Mouse (Mus musculus) brown adipose tissue, adult 24 weeks (tissue): Measurements from ENCODE around the gene Ahsa1. TPM values are rescaled to one million over a fixed set of nuclear protein-coding genes. Genes with fewer than 3 reads are reported as not detected.

Experiments
- H3K27ac ChIP-seq: fragments of 200-500 bp; replicated peaks from 2 replicates; pipeline ENCODE4 v1.5.1; 2012; ENCODE audit warnings: low read depth, mild to moderate bottlenecking, low read length
- H3K4me1 ChIP-seq: fragments of 200-500 bp; 2 replicates; pipeline ENCODE4 v1.6.1; 2012; ENCODE audit warnings: low read length, mixed read lengths; ENCODE audit not compliant: control insufficient read depth, insufficient read depth, insufficient read length
- H3K4me3 ChIP-seq: fragments of 200-500 bp; 2 replicates; pipeline ENCODE4 v1.5.1; 2012; ENCODE audit warnings: low read depth, mild to moderate bottlenecking, low read length, moderate library complexity; ENCODE audit not compliant: insufficient read depth
- polyA plus RNA-seq: library from polyadenylated mRNA; stranded (reverse); fragments of >200 nt; gene quantifications from 2 replicates; pipeline ENCODE4 v1.2.4, GENCODE M21; 2012; ENCODE audit not compliant: missing spikeins, insufficient read depth, insufficient read length

The Ahsa1 gene
- polyA plus RNA-seq = 89.7 and 140 TPM in 2 replicates

DNA sequence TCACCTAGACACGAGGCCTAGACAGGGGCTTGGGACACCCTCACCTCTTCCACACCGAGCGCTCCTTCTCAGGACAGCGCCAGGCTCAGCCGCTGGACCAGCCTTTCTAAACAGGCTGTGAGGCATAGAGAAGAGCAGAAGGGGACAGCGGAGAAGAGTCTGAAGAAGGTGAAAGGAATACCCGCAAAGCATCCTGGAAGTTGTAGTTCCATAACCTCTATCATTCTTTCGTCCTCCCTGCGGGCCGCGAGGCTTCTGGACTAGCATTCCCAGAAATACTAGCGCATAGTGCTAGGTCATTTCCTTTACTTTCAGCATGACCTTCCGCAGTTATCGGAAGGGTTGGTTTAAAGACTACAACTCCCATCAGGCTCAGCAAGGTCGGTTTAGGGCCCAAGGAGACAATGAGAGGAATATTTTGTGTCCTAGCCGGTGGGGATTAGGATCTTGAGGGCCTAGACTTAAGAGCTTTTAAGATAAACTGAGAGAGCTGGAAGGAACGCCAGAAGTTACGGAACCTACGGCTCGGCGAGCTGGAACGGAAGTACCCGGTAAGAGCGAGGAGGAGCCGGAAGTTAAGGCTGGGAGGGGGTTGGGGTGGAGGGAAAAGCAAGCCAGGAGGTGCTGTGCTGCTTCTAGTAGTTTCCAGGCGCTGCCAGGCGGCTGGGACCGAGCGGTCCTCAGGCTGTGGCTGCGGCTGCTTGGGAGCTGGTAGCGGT lies at the start of gene Ahsa1, which contains the start of gene Vipas39:
Gene Ahsa1, plus strand, starts transcription at position 372 of the 719 bp plus-strand sequence.
Gene Vipas39, minus strand, starts transcription at position 149 of the 719 bp plus-strand sequence.
- peak within 1 kb of the TSS; percentile 89 for H3K4me3 ChIP-seq
- peak within 1 kb of the TSS; percentile 98 for H3K27ac ChIP-seq
- H3K4me1 ChIP-seq = no peaks in the 10 kb centered on the region; the same call in 1 of the 2 replicates

- Histone ChIP-seq H3K27ac (no peak overlapping the region), H3K4me1 (no peaks in the 10 kb centered on the region), H3K4me3 (no peak overlapping the region)
Observed at GRCm38 (mm10) chr12:87217596-87217995, 48.7 kb upstream of the Ahsa1 start.

DNA sequence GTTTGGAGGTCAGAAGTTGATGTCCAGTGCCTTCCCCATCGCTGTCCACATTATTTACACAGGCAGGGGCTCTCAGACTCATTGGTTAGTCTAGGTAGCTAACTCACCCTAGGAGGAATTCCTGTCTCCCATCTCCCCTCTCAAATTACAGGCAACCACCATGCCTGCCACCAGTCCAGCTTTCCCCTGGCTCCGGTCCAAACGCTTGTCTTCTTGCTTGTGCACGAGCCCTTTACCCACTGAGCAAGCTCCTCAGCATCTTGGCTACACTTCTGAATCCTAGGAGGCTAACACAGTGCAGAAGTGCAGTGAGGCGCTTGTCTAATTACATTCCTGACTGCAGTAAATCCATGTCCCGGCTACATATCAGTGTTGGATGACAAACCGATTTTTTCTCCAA lies 46.9 kb upstream of the Ahsa1 start:
- H3K4me3 ChIP-seq = no peak overlapping the region
- no peak overlapping the region for H3K27ac ChIP-seq
- H3K4me1 ChIP-seq = no peaks in the 10 kb centered on the region

GRCm38 (mm10) chr12:87224950-87225349 lies 41.3 kb upstream of the Ahsa1 start:
- H3K27ac ChIP-seq = no peak overlapping the region
- H3K4me1 ChIP-seq = no peaks in the 10 kb centered on the region
- no peak overlapping the region for H3K4me3 ChIP-seq

GRCm38 (mm10) chr12:87226801-87227200 lies 39.5 kb upstream of the Ahsa1 start:
- H3K4me3 ChIP-seq = no peak overlapping the region
- H3K4me1 ChIP-seq = no peaks in the 10 kb centered on the region
- H3K27ac ChIP-seq = no peak overlapping the region

DNA sequence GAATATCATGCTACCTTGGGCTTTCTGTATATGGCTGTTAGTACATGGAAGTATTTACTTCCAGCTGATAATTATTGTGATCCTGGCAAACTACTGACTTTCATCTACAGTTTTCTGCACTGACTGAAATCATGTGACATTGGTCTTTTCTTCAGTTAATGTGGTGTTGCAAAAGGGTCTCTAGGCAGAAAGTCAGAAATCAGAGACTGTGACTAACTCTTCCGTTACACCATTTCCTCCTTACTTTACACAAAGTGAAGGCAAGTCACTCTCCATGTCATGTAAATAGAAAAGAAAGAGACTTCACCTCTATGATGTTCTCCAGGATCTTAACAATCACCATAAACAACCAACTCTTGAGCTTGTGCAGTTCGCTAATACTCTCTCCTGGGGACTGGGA lies 36.6 kb upstream of the Ahsa1 start:
- Histone ChIP-seq H3K4me3 (no peak overlapping the region), H3K27ac (no peak overlapping the region), H3K4me1 (no peaks in the 10 kb centered on the region)

DNA sequence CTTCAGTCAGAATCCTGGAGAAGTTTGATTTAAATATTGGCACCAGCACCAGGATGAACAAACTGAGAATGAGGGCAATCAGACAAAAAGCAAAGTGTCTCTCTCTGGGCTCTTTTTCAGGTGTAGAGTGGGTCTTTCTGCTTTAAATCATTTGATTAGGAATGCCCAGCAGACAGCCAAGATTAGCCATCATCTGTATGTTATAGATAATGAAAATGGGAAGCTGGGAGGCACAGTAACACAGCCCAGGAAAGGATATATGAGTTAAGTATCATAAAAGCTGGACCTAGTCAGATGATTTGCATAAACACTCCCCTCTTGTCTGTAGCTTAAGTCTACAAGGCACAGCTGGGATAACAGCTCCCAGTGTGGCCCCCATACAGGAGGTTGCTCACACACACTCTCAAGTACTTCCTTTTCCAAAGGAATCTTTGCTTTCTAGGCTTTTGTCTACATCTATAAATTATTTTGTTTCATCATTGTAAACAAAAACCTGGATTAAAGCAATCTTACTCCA lies 35.8 kb upstream of the Ahsa1 start:
- H3K27ac ChIP-seq = no peak overlapping the region
- no peaks in the 10 kb centered on the region for H3K4me1 ChIP-seq
- H3K4me3 ChIP-seq = no peak overlapping the region

- no peak overlapping the region for H3K4me3 ChIP-seq
- H3K27ac ChIP-seq = no peak overlapping the region
- no peaks in the 10 kb centered on the region for H3K4me1 ChIP-seq
Observed at GRCm38 (mm10) chr12:87236882-87237483, 29.3 kb upstream of the Ahsa1 start.

DNA sequence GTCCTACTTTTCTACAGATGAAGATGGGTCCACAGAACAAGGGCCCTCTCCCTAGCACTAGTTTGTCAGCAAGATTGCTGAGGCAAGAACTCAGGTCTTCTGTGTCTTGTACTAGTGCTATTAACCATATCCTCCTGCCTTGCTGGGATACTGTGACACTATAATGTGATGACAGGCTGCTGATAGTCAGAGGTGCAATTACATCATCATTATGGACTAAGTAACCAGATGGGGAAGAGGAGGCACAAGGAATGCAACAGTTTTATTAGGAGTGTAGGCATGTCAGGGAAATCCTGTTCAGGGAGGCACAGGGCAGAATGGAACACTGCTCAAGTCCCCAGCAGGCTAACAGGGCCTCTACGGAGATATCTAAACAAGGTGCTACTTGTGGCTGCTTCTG lies 27.6 kb upstream of the Ahsa1 start, which contains the start of gene Noxred1:
Gene Noxred1, minus strand, starts transcription at position 101 of the 400 bp plus-strand sequence.
- H3K27ac ChIP-seq = no peak within 1 kb of the TSS
- no peaks in the 10 kb centered on the region for H3K4me1 ChIP-seq
- H3K4me3 ChIP-seq = no peak within 1 kb of the TSS

- H3K4me1 ChIP-seq = no peaks in the 10 kb centered on the region
- H3K27ac ChIP-seq = no peak overlapping the region
- no peak overlapping the region for H3K4me3 ChIP-seq
Observed at GRCm38 (mm10) chr12:87250161-87250560, 16.1 kb upstream of the Ahsa1 start.

- Histone ChIP-seq H3K4me3 (no peak overlapping the region), H3K27ac (no peak overlapping the region), H3K4me1 (no peaks in the 10 kb centered on the region)
Observed at GRCm38 (mm10) chr12:87253878-87254277, 12.4 kb upstream of the Ahsa1 start.

DNA sequence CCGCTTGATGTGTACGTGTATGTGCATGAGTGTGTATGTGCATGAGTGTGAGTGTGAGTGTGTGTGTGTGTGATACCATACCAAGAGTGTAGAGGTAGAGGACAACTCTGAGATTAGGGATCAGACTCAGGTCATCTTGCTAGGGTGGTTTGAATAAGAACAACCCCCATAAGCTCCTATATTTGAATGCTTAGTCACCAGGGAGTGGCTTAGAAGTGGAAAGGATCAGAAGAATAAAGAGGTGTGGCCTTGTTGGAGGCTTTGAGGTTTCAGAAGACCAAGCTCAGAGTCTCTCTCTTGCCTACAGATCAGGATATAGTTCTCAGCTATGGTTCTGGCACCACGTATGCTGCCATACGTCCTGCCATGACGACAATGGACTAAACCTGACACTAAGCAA lies 9.7 kb upstream of the Ahsa1 start:
- no peaks in the 10 kb centered on the region for H3K4me1 ChIP-seq
- H3K4me3 ChIP-seq = no peak overlapping the region
- H3K27ac ChIP-seq = no peak overlapping the region

DNA sequence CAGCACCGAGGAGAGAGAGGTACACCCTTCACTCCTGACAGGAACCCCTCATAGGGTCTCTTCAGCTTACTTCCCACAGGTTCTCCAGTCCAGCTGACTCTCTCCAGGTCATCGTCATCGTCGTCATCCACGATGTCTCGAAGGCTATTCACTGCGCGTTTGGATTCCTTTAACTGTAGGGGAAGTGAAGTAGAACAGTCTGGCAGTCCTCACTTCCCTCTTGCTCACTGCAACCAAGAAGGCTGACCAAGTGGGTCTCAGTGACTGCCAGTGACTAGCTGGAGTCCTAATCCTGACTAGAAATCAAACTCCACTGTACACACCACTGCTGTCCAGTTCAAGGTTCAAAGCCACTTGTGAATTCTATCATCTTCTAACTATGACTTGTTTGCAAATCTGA lies 5.7 kb upstream of the Ahsa1 start:
- Histone ChIP-seq H3K27ac (no peak overlapping the region), H3K4me1 (no peaks in the 10 kb centered on the region), H3K4me3 (no peak overlapping the region)

DNA sequence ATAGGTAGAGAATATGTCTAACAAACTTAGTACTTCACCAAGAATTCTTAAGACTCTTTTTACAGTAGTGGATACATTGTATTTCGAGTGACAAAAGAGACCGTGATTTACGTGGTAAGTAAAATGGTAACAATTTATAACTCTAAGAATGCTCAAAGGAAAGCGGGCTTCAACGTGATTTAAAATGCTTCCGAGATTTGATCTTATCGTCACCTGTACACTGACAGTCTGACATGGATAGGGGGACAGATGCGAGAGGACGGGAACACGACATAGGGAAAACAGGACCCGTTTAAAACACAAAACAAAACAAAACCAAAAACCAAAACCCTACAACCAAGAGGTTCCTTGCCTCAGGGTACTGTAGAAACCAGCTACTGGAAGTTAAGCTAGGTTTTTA lies 835 bp upstream of the Ahsa1 start:
- Histone ChIP-seq H3K4me1 (no peaks in the 10 kb centered on the region; the same call in 1 of the 2 replicates), H3K27ac (peak overlapping the region; percentile 89), H3K4me3 (peak overlapping the region; percentile 89)

GRCm38 (mm10) chr12:87266827-87267603 lies 736 bp downstream of the Ahsa1 start:
- Histone ChIP-seq H3K4me1 (no peaks in the 10 kb centered on the region; the same call in 1 of the 2 replicates), H3K4me3 (peak overlapping the region; percentile 83), H3K27ac (peak overlapping the region; percentile 98)
